Mouse (Mus musculus) liver, embryonic 14.5 days (tissue): Measurements from ENCODE around the gene Myo1b. TPM values are rescaled to one million over a fixed set of nuclear protein-coding genes. Genes with fewer than 3 reads are reported as not detected.

Experiments used
- ATAC-seq: fragments of 200-750 bp; cut with Nextera tagmentation; 2 replicates; pipeline ENCODE4 v1.8.0; 2017; ENCODE audit warnings: moderate number of reproducible peaks, mild to moderate bottlenecking, moderate library complexity; ENCODE audit not compliant: insufficient read depth
- DNase-seq, 3 experiments: peaks; one replicate each; pipeline ENCODE4 v3.0.0-alpha.2; 2012 to 2013; ENCODE audit warnings: low read depth in 3 of 3, low spot score in 3 of 3
- H3K27ac ChIP-seq: fragments of 300-500 bp; sonication (generic); 2 replicates; pipeline ENCODE4 v1.5.1; 2014; ENCODE audit warnings: moderate library complexity, mild to moderate bottlenecking, control low read depth, inconsistent platforms
- H3K27me3 ChIP-seq: fragments of 300-500 bp; sonication (generic); 2 replicates; pipeline ENCODE4 v1.6.1; 2014; ENCODE audit warnings: mild to moderate bottlenecking, low read length, moderate library complexity; ENCODE audit not compliant: control insufficient read depth, insufficient read depth
- H3K36me3 ChIP-seq: fragments of 300-500 bp; sonication (generic); replicated peaks from 2 replicates; pipeline ENCODE4 v1.6.1; 2014; ENCODE audit warnings: low read depth; ENCODE audit not compliant: control insufficient read depth, insufficient read depth
- H3K4me1 ChIP-seq, 2 experiments: fragments of 200-500 bp in 1 of 2; fragments of 300-500 bp in 1 of 2; sonication (generic) in 1 of 2; replicated peaks; 2 replicates each; pipeline ENCODE4 v1.6.1; 2012 to 2014; ENCODE audit warnings: antibody characterized with exemption in 1 of 2, inconsistent platforms in 1 of 2, low read length in 1 of 2; ENCODE audit not compliant: control insufficient read depth in 2 of 2, insufficient read depth in 2 of 2
- H3K4me2 ChIP-seq: fragments of 300-500 bp; sonication (generic); 2 replicates; pipeline ENCODE4 v1.6.1; 2014; ENCODE audit warnings: low read depth, mild to moderate bottlenecking, control low read depth, moderate library complexity
- H3K4me3 ChIP-seq, 2 experiments: fragments of 200-500 bp in 1 of 2; fragments of 300-500 bp in 1 of 2; sonication (generic) in 1 of 2; 2 replicates each; pipeline ENCODE4 v1.5.1; 2012 to 2014; ENCODE audit warnings: low read depth in 2 of 2, low read length in 2 of 2, mild to moderate bottlenecking in 2 of 2, control low read depth in 1 of 2, inconsistent platforms in 1 of 2, moderate library complexity in 1 of 2; ENCODE audit not compliant: insufficient read depth in 1 of 2
- H3K9ac ChIP-seq: fragments of 300-500 bp; sonication (generic); replicated peaks from 2 replicates; pipeline ENCODE4 v1.6.1; 2014; ENCODE audit warnings: mild to moderate bottlenecking, control low read depth, moderate library complexity
- H3K9me3 ChIP-seq: fragments of 300-500 bp; sonication (generic); 2 replicates; pipeline ENCODE4 v1.6.1; 2016; ENCODE audit warnings: low read length, mixed read lengths; ENCODE audit not compliant: control insufficient read depth
- CTCF ChIP-seq: IDR thresholded peaks from 2 replicates; pipeline ENCODE4 v1.5.1; 2016; ENCODE audit warnings: antibody characterized with exemption, low read depth, control low read depth
- EP300 ChIP-seq: IDR thresholded peaks from 2 replicates; pipeline ENCODE4 v1.6.1; 2016; ENCODE audit warnings: antibody characterized with exemption, low read depth
- WGBS: fragments of 180-500 bp; shearing (Covaris S2); extraction: QIAGEN DNeasy Blood & Tissue Kit; methylation state at CpG from one replicate; pipeline ENCODE4 v1.1.7; 2014; ENCODE audit not compliant: insufficient replicate concordance; 5-methylcytosine and 5-hydroxymethylcytosine counted together
- polyA plus RNA-seq, 2 experiments: library from polyadenylated mRNA; depleted of rRNA in 1 of 2; stranded (reverse) in 1 of 2; unstranded in 1 of 2; fragments of >200 nt; fragmentation: Nextera tagmentation in 1 of 2; extraction: Ambion mirVana in 1 of 2; gene quantifications; 2 replicates each; pipeline versions ENCODE4 v1.2.1 to v1.2.3; 2012 to 2014

The Myo1b gene
- polyA plus RNA-seq, 2 experiments = 3.8 to 9.1 TPM

- ATAC-seq = no peak
- Histone ChIP-seq H3K27ac (no peak overlapping the region), H3K36me3 (no peaks in the 10 kb centered on the region), H3K4me1 (peaks cover 0 to 23% of the 10 kb centered on the region in 2 experiments; a peak in 3 of 4 replicates), H3K9ac (no peak overlapping the region), H3K9me3 (no peaks in the 10 kb centered on the region), H3K4me2 (no peak overlapping the region), H3K27me3 (no peaks in the 10 kb centered on the region), H3K4me3 (no peak overlapping the region)
- 67% methylated on average over 4 of the region's 4 CpGs for WGBS
- TF ChIP-seq EP300 (no peak), CTCF (no peak)
- DNase-seq = no peak
These were observed 23.9 kb downstream of the Myo1b start for GRCm38 (mm10) chr1:51892005-51892404.

DNA sequence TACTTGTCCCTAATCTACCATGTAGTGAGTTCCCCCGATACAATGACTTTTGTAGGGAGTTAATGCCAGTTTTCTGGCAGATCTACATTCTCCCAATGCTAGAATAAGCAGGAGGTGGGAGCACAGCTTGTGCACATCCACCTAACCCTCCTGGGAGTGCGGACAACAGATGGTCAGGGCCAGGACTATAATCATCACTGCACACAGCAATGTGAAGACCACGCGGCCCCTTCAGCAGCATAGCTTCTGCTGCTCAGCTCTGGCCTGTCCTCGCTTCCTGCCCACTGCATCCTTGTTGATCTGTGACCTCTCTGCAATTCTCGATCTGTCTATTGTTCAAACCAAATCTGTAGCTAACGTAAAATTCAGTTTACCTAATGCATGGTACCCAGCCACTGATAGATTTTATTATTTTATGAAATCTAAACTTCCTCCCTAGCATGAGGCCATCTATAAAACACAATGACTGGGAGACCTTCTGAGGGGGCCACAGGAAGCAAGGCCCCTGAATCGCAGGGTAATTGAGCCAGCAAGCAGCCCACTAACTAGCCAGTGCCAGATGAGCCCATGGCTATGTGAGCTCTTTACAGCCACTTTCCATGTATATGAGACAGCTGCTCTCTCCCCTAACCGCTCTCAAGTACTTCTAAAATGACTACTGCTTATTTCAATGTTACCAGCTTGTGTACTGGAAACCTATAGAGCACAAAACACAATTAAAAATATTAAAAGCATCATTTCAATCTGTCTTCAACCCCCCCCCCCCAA is 27.6 kb downstream of the Myo1b start:
- no peak overlapping the region for H3K9ac ChIP-seq
- H3K4me2 ChIP-seq = no peak overlapping the region
- no peaks in the 10 kb centered on the region for H3K9me3 ChIP-seq
- H3K27ac ChIP-seq = no peak overlapping the region
- TF ChIP-seq EP300 (no peak), CTCF (no peak)
- peaks cover 0 to 13% of the 10 kb centered on the region in 2 experiments; a peak in 3 of 4 replicates for H3K4me1 ChIP-seq
- no peaks in the 10 kb centered on the region for H3K36me3 ChIP-seq
- WGBS = 58% methylated on average over 9 of the region's 9 CpGs
- H3K4me3 ChIP-seq = no peak overlapping the region
- no peaks in the 10 kb centered on the region for H3K27me3 ChIP-seq
- no peak for ATAC-seq
- no peak for DNase-seq

DNA sequence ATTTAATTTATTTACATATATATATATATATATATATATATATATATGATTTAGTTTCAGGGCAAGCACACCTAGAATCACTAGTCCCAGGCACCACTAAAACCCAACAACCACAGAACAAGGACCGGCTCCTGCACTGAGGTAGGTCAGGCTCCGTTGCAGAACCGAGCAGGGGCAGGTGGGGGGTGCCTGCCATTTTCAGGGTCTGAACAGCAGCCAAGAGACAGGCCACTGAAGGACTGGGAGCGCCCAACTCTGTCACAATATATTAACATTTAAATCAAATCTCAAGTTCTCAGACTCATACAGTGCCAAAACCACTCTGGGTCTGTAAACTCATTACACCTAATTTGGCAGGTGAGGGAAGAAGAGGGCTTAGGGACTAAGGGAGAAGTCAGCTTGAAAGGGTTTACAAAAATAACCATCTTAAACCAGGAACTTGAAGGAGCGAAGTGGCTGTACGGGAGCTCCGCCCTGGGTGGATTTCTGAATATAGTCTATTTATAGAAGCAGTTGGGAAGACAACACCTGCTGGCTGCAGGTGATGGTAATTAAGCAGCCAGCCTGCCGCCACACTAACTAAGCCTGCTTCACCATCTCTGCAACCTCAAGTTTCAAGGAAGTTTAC is 30.4 kb downstream of the Myo1b start:
- H3K36me3 ChIP-seq = no peaks in the 10 kb centered on the region
- no peaks in the 10 kb centered on the region for H3K9me3 ChIP-seq
- DNase-seq (no peak), ATAC-seq (no peak)
- H3K4me1 ChIP-seq = peaks cover 0 to 4% of the 10 kb centered on the region in 2 experiments; a peak in 3 of 4 replicates
- no peak overlapping the region for H3K9ac ChIP-seq
- H3K4me3 ChIP-seq = no peak overlapping the region
- H3K27ac ChIP-seq = no peak overlapping the region
- 65% methylated on average over 8 of the region's 8 CpGs for WGBS
- TF ChIP-seq EP300 (no peak), CTCF (no peak)
- no peak overlapping the region for H3K4me2 ChIP-seq
- no peaks in the 10 kb centered on the region for H3K27me3 ChIP-seq

GRCm38 (mm10) chr1:51883211-51883610 is 32.7 kb downstream of the Myo1b start:
- Histone ChIP-seq H3K9ac (no peak overlapping the region), H3K4me3 (no peak overlapping the region), H3K36me3 (no peaks in the 10 kb centered on the region), H3K9me3 (no peaks in the 10 kb centered on the region), H3K4me1 (peaks cover 0 to 7% of the 10 kb centered on the region in 2 experiments; a peak in 3 of 4 replicates), H3K4me2 (no peak overlapping the region), H3K27ac (no peak overlapping the region), H3K27me3 (no peaks in the 10 kb centered on the region)
- 60% methylated on average over 2 of the region's 2 CpGs for WGBS
- TF ChIP-seq EP300 = no peak
- no peak for ATAC-seq
- no peak for DNase-seq

DNA sequence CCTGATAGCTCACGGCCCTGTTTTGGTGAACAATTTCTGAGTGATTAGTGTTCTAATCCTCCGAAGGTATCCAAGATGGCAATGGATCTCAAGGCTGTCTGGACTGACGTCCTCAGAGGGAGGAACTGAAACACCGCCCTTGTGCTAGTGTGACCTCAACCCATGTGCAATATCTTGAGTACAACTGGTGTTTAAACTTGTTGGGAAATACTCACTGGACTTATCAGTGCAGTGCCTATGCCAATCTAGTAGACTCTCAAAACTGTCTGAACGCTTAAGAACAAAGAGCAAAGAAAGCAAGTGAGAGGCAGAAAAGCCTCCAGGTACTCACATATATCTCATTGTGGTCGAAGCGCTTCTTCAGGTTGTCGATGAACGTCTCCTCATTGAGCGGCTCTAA is 33.1 kb downstream of the Myo1b start:
- 68% methylated on average over 10 of the region's 10 CpGs for WGBS
- H3K9ac ChIP-seq = no peak overlapping the region
- H3K4me2 ChIP-seq = no peak overlapping the region
- H3K27ac ChIP-seq = no peak overlapping the region
- H3K9me3 ChIP-seq = no peaks in the 10 kb centered on the region
- no peaks in the 10 kb centered on the region for H3K36me3 ChIP-seq
- no peak for ATAC-seq
- DNase-seq = no peak
- no peak overlapping the region for H3K4me3 ChIP-seq
- TF ChIP-seq CTCF (no peak), EP300 (no peak)
- peaks cover 0 to 3% of the 10 kb centered on the region in 2 experiments; a peak in 3 of 4 replicates for H3K4me1 ChIP-seq
- no peaks in the 10 kb centered on the region for H3K27me3 ChIP-seq
